Mouse (Mus musculus) spleen, adult 12 weeks (tissue): ENCODE results near the gene Nalcn.

Source experiments
- DNase-seq: peaks from one replicate; pipeline ENCODE4 v3.0.0; 2022; ENCODE audit warnings: low spot score

Nalcn gene

GRCm38 (mm10) chr14:123495544-123495943 is 131.4 kb downstream of the Nalcn start:
- DNase-seq, result no peak

GRCm38 (mm10) chr14:123488575-123489207 is 138.3 kb downstream of the Nalcn start:
- DNase-seq, result no peak

GRCm38 (mm10) chr14:123462026-123462425 is 164.9 kb downstream of the Nalcn start:
- DNase-seq, result no peak

GRCm38 (mm10) chr14:123446031-123446430 is 180.9 kb downstream of the Nalcn start:
- no peak for DNase-seq

- no peak for DNase-seq
Observed at GRCm38 (mm10) chr14:123435542-123435941, 191.4 kb downstream of the Nalcn start.

- no peak for DNase-seq
Observed at GRCm38 (mm10) chr14:123376167-123376855, 250.6 kb downstream of the Nalcn start.

- DNase-seq, result no peak
Observed at GRCm38 (mm10) chr14:123371522-123371921, 255.4 kb downstream of the Nalcn start.

- DNase-seq, result no peak
Observed at GRCm38 (mm10) chr14:123359691-123360090, 267.3 kb downstream of the Nalcn start.

- DNase-seq, result no peak
Observed at GRCm38 (mm10) chr14:123352973-123353372, 274.0 kb downstream of the Nalcn start.

- DNase-seq, result no peak
Observed at GRCm38 (mm10) chr14:123331841-123332240, 295.1 kb downstream of the Nalcn start.

- no peak for DNase-seq
Observed at GRCm38 (mm10) chr14:123314369-123314768, 312.6 kb downstream of the Nalcn start.

- DNase-seq, result no peak
Observed at GRCm38 (mm10) chr14:123312371-123312770, 314.6 kb downstream of the Nalcn start.

- DNase-seq, result no peak
Observed at GRCm38 (mm10) chr14:123296068-123296467, 330.9 kb downstream of the Nalcn start.

- no peak for DNase-seq
Observed at GRCm38 (mm10) chr14:123291118-123292007, 335.6 kb downstream of the Nalcn start.

- DNase-seq, result no peak
Observed at GRCm38 (mm10) chr14:123282165-123282564, 344.8 kb downstream of the Nalcn start.

GRCm38 (mm10) chr14:123272121-123272520 is 354.8 kb downstream of the Nalcn start:
- DNase-seq, result no peak

GRCm38 (mm10) chr14:123240738-123241137 is 386.2 kb downstream of the Nalcn start:
- no peak for DNase-seq

- DNase-seq, result no peak
Observed at GRCm38 (mm10) chr14:123239945-123240344, 387.0 kb downstream of the Nalcn start.

GRCm38 (mm10) chr14:123237002-123237401 is 389.9 kb downstream of the Nalcn start:
- no peak for DNase-seq

- DNase-seq, result no peak
Observed at GRCm38 (mm10) chr14:123232630-123233206, 394.2 kb downstream of the Nalcn start.
